Mouse (Mus musculus) urinary bladder, postnatal 36 days (tissue): ENCODE data around the gene Phgr1.
A peak's percentile ranks its signal among the peaks of the same experiment; 100 is the strongest.

ENCODE experiments used
- DNase-seq, 2 experiments: peaks; one replicate each; pipeline ENCODE4 v3.0.0; 2022; ENCODE audit warnings: low spot score in 2 of 2, mixed read lengths in 1 of 2

Phgr1 gene

DNA sequence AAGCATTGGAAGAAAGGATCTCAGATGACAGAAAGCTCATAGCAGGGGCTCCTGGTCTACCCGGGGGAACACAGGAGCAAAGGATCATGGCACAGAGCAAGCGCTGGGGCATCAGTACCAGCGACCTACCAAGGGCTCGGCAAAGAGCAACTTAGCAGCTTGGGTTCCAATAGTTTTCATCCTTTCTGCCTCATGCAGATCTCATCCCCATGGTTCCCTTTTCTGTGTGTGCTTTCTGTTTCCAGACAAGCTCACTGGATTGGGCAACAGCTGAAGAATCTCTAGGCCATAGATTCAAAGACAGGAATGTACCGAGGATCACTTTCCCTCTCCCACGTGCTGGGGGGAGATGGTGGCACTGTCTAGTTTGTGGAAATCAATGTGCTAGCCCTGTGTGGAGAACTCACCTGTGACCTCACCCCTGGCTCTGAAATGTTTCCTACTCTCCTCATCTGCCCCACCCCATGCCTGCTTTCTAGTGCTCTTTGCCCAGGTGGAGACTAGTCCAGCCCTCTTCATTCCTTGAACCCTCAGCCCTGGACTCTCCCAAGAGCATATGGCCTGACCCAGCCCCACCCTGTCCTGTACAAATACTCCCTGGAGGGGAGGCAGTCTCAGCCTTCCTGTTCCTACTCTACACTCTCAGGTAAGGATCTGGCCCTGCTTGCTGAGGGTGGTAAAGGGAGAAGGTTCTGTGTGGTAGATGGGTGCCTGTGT lies at the start of gene Phgr1:
Gene Phgr1, plus strand, starts transcription at position 612 of the 717 bp plus-strand sequence.
- DNase-seq: no peak

DNA sequence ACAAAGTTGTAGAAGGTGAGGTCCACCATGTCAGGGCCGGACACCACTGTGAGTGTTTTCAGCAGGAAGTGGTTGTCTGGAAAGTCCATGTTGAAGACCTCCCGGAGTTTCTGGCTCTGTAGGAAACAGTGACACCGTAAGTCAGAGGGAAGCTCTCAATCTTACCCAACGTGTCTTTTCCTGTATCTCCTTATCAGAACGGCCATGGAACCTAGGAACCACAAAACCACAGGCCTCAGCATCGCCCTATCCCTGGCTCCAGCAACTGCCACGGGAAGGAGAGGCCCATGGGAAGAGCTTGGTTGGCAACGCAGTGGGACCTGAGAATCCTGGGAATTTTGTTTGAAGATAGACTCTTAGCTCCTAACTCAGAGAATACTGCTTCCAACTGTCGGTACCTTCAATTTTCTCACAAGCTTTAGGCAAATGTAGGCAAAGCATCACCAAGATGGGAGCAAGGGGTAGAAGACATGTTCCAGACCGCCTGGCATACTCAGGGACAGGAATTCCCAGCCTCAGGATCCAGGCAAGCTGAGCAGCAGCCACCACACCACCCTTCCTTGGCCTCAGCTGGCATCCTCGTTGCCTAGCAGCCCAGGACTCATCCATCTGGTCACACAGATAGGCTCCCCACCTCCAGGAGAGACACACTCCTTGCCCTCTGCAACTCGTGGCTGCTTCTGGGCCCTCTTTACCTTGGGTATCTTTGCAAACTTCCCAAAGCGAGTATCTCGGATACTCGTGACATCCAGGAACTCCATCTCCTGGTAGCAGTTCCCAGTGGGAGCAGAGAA lies 48.7 kb upstream of the Phgr1 start:
- DNase-seq: no peak

- DNase-seq: no peak
Measured at GRCm38 (mm10) chr2:118725511-118725910, 47.1 kb upstream of the Phgr1 start.

DNA sequence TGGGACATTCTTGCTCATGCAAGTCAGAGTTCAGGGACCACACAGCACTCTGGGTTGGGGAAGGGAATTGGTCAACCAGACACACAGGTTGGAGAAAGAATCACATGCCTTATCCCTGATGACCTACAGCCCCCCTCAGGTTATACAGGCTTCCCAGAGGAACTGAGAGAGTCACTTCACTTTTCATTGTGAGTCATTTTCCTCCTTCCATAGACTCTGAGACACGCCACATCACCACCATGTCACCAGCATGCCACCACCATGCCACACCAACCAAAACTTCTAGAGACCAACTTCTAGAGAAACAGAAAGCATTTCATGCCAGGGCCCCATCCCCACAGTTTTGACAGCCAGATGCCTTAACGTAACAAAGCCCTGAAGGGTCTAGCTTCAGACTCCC lies 45.7 kb upstream of the Phgr1 start:
- no peak for DNase-seq

DNA sequence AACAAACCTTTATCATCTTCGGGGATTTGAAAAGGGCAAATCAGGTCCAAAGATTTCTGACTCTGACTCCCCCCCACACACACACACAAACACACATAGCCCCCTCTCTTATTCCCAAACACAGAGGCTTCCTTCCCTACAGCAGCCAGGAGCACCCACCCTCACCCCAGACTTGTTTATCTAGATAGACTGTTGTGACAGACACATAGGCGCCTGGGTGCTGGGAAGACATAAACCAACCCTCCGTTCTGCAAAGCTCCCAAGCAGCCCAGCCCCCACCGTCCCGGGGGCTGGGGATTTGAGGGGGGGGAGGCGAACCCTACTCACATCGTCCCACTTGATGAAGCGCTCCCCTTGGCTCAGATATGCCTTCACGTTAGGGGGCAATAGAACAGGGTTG lies 44.7 kb upstream of the Phgr1 start:
- no peak for DNase-seq

DNA sequence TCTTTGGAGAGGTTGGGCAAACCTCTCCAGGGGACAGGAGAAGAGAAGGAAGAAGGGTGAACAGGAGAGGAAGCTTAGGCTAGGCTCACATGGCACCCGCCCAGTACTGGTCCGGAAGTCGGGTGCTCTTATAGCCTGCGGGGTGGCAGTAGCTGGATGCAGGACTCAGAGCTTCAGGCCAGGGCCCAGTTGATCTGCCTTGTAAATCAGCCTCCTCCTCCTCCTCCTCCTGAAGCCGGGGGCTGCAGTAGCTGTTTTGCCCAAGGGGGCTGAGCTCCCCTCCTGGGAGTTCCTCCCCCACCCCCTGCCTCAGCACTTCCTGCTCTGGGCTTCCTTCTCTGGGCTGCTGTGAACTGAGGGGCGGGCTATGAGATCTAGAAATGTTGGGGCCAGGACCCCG lies 44.2 kb upstream of the Phgr1 start, which contains the start of gene Plcb2:
Gene Plcb2, minus strand, starts transcription at position 102 of the 400 bp plus-strand sequence.
- no peak for DNase-seq

GRCm38 (mm10) chr2:118729194-118729593 lies 43.4 kb upstream of the Phgr1 start:
- no peak for DNase-seq

DNA sequence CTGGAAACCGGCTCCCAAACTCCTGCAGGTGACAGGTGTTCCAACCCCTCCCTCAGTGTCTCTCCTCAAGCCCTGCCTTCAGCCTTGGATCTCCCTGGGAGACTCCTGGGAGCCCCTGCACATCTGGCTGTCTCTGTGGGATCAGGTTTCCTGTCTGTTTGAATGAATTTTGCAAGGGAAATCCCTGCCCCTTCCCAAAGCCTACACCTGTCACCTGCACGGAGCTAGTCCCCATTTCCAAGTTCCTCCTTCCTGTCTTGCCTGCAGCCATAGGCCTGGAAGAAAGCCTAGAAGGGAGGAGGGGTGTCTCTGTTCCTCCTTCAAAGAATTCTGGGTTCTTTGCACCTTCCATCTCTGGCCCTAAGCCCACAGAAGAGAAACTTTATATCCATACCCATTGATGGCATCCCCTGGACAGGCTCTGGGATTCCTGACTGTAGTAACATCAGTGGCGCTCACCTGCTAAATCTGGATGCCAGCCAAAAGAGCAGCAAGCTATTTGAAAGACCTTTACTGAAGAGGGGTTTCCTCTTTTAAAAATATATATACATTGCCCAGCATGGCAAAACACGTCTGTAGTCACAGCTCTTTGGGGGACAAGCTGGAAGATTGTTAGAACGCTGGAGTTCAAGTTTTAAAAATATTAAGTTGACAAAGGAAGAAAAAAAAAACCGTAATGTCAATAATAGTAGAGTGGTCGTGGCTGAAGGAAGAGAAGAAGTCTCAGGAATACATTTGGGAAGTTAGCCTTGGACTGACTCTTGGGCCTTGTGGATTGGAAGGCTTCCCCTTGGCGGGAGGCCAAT lies 42.5 kb upstream of the Phgr1 start:
- no peak for DNase-seq

DNA sequence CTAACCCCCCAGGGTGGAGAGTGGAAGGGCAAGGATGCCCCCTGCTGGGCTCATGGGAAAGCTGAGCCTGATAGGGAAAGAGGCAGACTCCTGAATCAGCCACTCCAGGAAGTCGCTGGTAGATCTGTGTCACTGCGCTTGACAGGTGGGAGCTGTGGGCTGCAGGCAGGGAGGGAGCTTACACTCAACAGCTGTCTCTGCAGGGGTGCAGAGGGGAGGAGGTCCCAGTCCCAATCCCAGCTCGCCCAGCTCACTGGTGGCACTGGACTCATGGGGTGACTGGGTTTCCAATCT lies 42.0 kb upstream of the Phgr1 start:
- peak in 1 of 2 experiments; percentile 72 for DNase-seq

- DNase-seq: no peak
Measured at GRCm38 (mm10) chr2:118731981-118732380, 40.6 kb upstream of the Phgr1 start.

- no peak for DNase-seq
Measured at GRCm38 (mm10) chr2:118733341-118733740, 39.2 kb upstream of the Phgr1 start.

DNA sequence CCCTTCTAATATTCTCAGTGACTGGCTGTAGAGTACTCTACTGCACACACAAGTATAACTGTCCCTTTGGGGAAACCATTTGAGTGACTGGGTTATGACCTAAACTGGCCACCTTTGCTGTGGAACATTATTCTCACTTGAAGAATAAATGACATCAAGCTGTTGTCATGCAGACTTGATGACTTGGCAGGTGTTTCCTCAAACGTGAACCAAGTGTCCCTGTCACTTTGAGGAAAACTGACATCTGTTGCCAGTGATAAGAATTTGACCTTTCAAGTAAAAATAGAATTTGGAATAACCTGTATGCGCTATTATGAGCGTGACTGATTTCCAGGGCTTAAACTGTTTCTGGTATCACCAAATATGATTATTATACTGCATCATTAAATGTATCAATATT lies 32.2 kb upstream of the Phgr1 start:
- DNase-seq: no peak

DNA sequence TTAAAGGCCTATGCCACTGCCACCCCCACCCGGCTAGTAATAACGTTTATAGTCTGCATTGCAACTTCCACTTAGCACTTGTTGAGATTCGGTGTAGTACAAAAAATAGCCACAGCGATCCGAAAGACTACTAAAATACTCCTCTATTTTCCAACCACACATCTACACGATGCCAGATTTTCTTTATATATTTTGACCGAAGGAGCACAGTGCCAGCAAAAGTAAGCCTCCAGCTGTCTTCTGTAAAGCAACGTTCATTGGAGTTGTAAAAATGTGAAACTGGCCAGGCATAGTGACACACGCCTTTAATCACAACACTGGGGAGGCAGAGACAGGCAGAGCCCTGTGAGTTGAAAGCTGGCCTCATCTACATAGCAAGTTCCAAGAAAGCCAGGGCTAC lies 31.4 kb upstream of the Phgr1 start:
- no peak for DNase-seq

GRCm38 (mm10) chr2:118743261-118743943 lies 29.2 kb upstream of the Phgr1 start:
- DNase-seq: no peak

- no peak for DNase-seq
Measured at GRCm38 (mm10) chr2:118744621-118745020, 27.9 kb upstream of the Phgr1 start.

- peak; percentile 84 to 91 for DNase-seq
Measured at GRCm38 (mm10) chr2:118745232-118745884, 27.2 kb upstream of the Phgr1 start, which contains the start of gene Inafm2. TSS of gene Inafm2 (plus strand) at chr2:118745758.

DNA sequence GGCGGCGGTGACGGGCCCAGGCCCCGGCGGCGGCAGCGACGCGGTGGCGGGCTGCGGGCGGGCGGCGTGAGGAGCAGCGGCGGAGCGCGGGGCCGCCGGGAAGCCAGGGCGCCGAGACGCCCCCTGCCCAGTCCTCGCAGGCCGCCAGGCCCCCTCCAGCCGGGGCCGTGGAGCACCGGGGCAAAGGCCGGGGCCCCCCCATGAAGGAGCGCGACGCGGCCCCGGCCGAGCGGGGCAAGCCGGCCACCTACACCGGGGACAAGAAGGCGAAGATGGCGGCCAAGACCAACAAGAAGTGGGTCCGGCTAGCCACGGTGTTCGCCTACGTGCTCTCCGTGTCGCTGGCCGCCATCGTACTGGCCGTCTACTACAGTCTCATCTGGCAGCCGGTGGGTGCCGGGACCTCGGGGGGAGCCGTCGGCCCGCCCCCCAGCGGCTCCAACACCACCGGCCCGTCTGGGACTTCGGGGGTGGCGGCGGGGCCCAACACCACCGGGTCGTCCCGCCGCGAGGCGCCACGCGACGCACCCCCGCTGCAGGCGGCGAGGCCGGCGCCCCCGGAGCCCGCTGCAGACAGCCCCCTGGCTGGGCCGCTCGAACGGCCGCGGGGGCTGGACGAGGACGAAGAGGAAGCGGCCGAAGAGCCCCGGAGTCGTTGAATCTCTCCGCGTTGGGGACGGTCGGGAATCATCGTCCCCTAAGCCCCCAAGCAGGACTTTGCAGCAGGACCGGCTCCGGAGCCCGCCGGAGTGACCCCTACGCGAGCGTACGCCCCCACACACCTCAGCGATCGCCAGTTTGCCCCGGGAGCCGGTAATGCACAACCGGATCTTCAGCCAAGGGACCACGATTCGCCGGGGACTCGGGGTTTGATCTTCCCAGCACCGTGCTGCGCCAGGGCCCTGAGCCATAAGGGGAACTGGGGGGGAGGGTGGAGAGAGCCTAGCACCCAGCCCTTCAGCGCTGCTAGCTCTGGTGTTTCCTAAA lies 26.4 kb upstream of the Phgr1 start:
- DNase-seq: no peak

DNA sequence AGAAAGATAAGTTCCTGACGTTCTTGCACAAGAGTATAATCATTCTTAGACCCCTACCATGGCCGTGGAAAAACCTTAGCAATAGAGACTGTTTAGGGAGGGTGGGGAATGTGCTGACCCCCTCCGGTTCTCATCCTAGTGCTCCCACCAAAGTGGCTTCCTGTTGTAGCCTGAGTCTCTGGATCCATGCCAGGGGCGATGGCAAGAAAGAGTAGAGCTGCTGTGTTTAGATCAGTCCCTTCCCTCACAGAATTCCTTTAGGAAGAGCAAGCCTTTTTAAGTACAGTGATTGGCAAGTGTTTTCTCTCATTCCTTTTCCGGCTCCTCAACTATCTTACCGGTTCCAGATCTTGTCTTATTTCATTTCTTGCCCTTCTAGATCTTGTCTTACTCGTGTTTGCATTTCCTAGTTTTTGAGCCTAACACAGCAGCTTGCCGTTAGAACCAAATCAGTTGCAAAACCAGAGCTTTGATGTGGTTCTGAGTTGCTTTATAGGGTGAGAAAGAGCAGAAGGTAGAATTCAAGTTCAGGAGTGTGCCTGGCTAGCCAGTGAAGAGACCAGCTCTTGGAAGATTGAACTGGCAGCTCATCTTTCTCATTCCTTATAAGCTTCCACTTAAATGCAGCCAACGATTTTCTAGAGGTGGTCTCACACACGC lies 25.1 kb upstream of the Phgr1 start:
- no peak for DNase-seq

DNA sequence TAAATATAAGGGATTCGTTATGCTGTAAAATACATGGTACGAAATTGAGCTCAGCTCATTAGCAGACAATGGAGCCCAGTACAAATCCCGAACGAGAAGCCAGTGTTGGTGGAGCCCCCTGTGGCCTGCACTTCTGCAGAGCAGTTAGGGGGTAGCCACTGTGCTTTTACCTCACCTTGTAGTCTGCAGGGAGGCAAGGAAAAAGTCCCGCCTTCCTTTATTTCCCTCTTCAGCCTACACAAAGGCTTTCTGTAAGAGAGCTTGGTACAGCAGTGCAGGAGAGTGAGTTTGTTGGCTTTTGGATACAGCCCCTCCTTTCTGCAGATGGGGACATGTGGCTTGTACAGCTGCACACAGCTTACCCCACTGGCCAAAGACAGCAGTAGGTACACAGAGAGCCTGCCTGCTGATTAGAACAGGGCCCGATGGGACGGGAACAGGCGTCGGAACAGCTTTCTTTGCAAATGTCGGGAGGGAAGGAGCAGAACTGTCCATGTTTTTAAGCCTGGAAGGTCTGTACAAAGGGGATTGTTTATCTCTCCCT lies 23.2 kb upstream of the Phgr1 start:
- DNase-seq: no peak
